Mouse (Mus musculus) ovary, postnatal 36 days (tissue): ENCODE results near the gene Sass6.
A peak's percentile ranks its signal among the peaks of the same experiment; 100 is the strongest.
"Not testable (repeated sequence)": the region's sequence is repeated elsewhere in the genome, so short reads cannot be mapped to it uniquely, and the experiment has no call there.

ENCODE experiments used
- DNase-seq: peaks from one replicate; pipeline ENCODE4 v3.0.0; 2022; ENCODE audit warnings: low spot score, mixed read lengths

Gene Sass6

DNA sequence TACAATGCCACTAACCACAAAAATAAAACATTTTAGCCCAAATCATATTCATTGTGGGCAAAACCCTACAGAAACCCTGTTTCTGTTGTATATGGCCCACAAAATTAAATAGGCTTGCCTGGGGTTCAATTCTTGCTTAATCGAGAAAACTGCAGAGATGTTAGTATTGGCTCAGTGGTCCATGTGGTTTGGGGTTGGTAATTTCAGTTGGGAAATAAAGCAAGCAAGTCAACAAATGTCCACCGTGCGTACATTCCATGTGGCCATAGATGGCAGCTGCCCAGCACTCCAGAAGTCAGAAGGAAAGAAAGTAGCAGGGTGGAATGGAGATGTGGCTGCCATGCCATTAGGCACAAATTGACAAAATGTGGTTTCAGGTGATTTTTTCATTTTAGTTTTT is 38.2 kb downstream of the Sass6 start:
- DNase-seq = no peak

DNA sequence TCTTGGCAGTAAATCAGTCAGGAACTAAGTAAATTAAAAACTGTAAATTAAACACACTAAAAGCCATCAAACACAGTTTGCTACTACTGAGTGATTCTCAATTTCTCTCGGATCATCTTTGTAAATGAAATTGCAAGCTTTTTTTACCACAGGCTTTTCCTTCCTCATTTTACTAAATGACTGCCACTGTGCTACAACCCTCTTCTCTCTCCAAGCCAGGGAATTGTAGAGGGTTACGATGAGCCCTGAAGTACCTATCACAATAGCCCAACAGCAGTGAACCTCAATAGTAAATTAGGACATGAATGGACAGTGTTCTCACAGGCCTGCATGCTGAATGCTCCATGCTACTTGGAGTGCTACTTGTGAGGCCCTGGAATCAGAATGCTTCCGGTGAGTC is 39.3 kb downstream of the Sass6 start:
- DNase-seq = no peak

DNA sequence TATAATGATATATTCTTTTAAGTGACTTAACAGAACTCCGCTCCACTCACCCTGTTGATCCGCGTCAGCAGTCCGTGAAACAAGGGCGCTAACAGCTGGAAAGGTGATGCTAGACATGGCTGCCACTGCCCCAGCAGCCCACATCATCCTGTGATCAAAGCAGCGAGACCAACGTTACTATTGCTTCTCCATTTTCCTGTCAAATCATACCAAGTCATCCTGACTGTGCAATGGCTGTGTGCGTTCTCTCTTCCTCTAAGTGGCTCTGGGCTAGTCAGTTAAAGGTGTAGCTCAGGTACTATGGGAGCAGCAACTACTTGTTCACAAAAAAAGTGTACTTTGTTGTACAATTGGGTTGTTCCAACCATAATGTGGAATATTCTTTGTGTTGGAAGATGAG is 40.1 kb downstream of the Sass6 start:
- no peak for DNase-seq

DNA sequence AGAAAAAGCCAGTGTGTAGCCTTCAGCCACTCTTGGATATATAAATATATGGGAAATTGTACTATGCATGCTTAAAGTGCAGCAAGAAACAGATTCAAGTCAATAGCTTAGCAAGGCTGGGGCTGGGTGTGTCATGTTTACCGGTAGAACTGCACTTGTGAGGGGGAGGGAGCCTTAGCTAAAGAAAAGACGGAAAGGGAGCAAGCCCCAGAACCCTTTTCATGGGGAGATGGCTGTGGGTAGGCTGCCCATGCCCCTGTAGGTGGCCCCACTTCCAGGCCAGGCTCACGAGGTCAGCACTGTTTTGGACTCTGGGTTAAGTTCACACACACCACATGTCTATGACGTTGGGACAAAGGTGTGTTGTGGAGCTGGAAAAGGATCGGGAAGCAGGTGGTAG is 41.0 kb downstream of the Sass6 start:
- DNase-seq = no peak

DNA sequence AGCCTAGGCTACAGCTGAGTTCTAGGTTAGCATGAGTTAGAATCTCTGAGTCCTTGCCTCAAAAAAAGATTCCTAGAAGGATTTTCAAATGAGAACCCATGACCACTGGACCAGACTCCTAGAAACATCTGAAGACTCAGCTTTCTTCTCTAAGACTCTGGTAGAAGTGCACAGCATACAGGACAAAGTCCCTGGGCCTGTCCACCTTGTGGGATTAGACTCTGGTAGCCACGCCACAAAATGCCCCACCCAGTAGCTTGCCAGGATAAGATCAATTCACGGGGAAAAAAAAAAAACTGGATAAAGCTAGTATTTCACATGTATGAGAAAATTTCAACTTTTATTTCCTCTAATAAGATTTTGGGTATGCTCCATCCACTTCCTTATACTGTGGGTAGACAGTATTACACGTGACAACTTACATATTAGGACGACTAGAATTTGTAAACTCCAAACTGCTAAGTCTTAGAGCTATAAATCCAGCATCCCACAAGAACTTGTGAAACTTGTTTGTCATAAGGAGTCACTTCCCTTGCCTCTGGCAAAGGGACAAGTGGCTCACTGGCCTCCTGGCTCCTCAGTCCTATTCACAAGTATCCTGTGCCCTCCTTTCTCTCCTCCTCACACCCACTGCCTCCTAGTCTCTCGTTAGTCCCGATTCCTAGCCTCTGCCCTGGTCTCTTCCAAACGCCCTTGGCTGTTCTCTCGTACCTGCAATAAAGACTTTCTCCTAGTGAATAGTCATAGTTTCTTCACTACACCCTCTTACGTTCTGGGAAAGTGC is 43.1 kb downstream of the Sass6 start:
- DNase-seq = no peak

DNA sequence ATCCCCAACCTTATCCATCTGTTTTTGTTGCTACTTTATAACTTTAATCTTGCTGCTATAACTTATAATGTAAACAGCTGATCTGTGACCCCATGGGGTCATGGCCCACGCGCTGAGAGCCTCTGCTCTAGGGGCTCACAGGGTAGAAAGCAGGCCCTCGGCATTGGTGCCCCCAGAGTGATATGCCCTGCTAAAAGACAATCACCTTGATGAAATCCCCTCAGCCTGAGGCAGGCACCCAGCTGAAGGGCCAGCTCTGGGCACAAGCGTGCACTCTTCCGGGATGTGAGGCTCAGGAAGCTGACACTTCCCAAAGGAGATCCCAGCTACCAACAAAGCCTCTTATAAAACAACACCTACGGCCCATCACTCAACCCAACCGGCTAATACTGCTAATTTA is 43.8 kb downstream of the Sass6 start:
- DNase-seq = no peak

DNA sequence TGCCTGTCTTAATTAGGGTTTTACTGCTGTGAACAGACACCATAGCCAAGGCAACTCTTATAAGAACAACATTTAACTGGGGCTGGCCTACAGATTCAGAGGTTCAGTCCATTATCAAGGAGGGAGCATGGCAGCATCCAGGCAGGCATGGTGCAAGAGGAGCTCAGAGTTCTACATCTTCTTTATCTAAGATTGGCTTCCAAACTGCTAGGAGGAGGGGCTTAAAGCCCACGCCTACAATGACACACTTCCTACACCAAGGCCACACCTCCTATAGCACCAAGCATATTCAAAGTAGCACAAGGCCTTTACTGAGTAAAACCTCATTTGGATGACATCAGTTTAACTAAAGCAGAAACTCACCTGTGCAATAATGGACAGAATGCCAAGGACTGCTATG is 45.2 kb downstream of the Sass6 start:
- no peak for DNase-seq

DNA sequence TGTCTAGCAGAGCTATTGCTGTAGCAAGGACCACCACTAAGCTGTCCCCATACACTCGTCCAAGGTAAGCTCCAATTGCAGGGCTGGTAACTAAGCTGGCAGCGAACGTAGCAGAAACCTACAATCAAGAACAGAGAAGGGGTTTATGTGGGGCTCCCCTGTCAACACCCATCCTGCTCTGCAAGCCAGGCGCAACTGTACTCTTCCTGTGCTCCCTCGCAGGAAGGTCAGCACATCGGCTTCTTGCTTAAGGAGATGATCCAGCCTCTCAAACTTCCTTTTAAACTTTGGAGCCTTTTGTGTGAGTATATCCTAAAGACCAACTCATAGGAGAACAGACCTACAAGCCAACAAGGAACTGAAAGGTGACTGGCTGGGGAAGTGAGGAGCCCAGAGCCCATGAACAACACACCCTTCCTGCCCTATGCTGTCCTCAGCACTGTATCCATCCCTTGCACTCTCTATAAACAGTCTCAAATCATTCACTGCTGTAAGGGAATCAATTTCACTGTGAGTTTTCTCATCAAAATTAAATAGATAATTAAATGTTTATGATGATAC is 47.1 kb downstream of the Sass6 start:
- DNase-seq = no peak

DNA sequence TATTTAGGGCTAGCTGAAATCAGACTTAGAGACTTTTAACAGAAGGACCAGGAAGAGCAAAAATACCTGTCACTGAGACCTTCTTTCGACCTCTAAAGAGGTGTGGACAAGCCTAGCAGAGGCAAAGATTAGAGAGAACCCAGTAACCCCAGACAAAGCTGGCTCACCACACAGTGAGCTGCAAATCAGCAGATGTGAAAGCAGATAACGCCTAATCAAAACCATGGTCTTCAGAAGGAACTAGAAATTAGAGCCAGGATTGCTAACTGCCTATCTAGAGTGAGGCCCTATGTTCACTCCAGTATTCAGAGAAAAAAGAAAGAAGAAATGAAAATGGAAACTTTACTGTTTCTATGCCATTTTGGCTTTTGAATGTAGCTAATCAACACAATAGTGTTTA is 47.6 kb downstream of the Sass6 start:
- DNase-seq = no peak

DNA sequence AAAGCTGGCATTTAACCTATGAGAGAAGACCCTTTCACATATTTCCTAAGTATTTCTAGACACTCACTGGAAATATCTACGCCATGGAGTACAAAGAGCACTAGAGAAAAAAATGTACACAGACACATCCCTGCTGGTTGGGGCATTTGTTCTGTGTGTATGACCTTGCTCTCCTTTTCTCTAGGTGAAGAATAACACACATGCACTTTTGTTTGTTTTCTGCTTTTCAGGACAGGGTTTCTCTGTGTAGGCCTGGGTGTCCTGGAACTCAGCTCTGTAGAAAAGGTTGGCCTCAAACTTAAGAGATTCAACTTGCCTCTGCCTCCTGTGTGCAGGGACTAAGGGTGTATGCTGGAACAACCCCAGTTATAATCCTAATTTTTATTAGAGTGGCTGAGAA is 51.6 kb downstream of the Sass6 start:
- no peak for DNase-seq

DNA sequence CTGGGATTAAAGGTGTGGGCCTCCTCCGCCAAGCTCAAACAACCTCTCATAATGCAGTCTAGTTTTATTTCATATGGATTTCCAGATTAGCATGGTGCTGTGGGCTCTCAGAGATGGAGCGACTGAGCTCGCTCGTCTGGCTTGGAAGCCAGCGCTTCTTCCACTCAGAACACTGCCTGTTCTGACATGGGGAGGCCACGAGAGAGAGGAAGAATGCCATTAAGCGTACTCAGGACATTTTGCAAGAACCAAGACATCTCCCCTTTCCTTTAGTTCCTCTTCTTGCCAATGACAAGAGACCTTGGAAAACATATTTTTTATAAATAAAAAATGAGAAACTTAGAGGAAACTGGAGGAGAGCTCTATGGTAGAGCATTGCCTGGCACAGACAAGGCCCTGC is 54.0 kb downstream of the Sass6 start:
- DNase-seq = no peak

DNA sequence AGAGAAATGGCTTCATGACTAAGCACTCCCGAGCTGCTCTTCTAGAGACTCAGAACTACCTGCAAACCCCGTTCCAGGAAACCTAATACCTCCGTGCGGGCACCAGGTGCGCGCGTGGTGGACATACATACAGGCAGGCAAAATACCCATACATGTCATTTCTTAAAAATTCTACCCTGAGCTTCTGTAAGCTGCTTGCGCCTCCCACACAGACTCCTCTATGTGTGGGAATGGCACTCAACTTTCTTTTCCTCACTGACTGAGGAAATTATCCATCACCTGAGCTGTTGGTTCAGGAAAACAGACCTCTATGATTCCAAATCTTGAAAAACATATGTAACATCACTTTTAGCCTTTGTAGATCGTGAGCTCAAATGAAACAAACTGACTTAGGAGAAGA is 55.9 kb downstream of the Sass6 start:
- no peak for DNase-seq

DNA sequence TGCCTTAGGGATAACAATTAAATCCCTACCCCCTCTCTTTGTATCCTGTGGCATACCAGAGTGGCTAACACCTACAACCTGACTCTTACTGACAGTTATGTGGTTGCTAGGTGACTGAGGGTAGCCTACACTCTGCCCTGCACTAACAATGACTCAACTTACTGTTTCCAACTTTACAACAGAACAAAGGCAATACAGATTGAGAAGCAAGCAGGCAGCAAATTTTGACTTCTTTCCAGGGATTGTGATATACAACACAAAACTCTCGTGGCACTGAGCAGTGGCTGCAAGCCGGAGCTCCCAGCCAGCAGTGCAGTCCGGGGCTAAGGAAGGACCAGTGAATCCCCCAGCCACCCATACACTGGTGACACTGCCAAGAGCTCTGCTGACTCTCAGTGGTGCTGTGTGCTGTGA is 57.3 kb downstream of the Sass6 start:
- no peak for DNase-seq

DNA sequence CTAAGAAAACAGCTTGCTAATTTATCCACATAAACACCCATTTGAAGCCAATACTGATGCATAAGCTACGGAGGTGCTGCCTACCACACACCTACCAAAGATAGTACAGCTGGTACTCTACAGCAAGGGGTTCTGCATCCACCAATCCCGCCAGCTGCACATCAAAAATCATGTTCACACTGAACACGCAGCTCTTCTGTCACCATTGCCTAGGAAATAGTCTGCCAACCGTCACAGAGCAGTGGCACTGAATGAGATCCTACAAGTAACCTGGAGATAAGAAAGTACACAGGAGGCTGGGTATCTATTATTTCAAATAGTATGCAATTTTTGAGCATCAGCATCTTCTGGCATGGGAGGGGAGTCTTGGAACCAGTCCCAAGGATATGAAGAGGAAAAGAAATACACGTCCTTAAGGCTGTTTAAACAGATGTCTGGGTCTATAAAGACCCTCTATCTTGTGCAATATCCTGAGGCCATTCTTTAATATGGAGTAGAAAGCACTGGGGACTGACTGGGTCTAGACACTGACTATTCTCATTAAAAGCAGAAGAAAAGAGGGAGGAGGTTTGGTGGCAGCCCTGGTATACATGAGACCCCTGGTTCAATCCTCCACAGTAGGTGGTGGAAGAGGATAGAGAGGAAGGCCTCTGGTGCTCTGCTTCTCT is 58.6 kb downstream of the Sass6 start:
- DNase-seq = no peak

DNA sequence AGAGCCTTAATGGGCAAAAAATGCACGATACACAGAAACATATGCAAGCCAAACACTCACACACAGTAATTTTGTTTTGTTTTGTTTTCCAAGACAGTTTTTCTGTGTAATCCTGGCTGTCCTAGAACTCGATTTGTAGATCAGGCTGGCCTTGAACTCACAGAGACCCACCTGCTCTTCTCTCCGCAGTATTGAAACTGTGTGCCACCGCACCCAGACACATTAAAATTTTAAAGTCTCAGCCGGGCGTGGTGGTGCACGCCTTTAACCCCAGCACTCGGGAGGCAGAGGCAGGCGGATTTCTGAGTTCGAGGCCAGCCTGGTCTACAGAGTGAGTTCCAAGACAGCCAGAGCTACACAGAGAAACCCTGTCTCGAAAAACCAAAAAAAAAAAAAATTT is 59.3 kb downstream of the Sass6 start:
- not testable (repeated sequence) for DNase-seq

DNA sequence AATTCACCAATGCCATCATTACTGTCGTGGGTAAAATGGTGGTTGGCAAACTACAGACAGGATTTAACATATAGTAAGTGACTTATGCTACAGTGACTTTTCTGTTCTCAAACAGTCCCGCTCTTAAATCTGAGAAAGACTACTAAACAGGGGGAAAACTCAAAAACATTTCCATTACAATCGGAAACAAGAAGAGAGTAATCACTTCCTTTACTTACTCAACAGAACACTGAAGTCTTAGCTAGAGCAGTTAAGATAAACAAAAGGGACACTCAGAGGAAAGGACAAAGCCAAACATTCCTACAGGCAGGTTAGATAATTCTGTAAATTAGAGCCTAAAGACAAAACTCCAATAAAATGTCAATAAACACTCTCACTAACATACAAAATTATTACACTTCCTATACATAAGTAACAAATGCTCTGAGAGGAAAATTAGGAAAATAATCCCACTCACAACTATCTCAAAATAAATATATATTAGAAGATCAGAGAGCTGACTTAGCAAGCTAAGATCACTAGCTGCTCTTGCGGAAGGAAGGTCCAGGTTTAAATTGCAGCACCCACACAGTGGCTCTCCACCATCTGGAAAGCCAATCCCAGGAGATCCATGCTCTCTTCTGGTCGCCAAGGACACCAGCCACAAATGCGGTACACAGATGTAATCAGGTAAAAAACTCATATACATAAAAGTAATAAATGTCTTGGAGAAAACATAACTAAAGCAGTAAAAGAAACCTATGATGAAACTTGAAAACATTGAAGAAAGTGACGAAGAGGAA is 61.6 kb downstream of the Sass6 start:
- no peak for DNase-seq

DNA sequence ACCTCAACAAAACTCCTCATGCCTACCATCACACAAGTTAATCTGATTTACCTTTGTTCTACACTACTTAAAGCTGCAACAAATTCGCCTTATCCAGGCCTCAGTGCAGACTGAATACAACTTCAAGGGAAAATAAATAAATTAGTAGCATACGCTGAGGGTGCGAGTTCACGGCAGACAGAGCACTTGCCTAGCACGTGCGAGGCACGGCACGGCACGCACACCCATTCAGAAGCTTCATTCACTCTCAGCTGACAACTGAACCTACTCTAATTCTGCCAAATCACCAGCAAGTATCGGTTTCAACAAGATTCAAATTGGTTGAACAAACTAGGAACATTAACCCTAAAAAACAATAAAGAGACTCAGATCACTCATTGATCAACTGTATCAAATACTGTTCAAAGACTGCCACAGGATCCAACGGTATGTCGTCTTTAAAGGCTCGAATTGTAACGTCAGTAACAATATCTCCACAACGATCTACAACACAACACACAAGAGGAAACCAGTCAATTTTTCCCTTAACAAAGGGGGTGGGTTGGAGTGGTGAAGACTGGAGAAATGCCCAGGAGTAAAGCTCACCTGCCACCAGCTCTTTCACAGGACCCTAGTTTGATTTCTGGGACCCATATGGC is 64.3 kb downstream of the Sass6 start:
- no peak for DNase-seq

DNA sequence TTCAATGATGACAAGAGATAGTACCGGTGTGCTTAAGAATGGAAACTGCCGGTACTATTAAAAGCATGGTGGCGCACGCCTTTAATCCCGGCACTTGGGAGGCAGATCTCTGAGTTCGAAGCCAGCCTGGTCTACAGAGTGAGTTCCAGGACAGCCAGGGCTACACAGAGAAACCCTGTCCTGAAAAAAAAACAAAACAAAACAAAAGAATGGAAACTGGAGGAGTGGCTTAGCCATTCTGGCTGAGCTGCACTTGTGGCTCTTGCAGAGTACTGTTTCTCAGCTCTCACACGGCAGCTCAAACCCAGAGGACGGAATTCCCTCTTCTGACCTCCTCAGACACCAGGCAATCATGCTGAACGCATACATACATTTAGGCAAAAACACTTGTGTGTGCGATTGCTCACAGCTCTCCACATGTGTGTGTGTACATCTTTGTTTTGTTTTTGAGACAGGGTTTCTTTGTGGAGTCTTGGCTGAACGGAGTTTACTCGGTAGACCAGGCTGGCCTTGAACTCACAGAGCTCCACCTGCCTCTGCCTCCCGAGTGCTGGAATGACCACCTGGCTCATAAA is 65.2 kb downstream of the Sass6 start:
- DNase-seq = no peak

DNA sequence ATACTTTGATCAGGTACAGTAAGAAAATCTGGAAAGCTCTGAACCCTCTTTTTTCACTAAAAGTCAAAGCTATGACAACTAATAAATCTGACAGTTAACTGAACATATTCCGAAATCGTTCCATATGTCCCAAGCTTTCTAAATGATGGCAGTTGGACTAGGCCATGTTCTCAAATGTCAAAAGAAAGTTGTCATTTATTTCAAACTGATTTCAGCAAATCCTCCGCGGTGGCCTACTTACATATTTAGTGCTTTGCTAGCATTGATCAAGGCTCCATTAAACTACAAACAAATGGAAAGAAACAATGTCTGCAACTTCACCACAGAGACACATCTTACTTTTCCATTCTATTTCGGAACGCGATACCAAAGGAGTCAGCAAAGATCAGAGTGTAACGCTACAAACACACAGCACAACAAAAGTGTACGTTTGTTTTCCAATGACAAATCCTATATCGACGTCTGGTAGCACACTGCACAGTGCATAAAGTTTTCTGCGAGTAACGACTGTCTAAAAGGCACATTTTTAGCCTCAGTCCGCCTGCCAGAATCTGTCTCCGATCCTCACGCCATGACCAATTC is 66.6 kb downstream of the Sass6 start:
- DNase-seq = no peak

DNA sequence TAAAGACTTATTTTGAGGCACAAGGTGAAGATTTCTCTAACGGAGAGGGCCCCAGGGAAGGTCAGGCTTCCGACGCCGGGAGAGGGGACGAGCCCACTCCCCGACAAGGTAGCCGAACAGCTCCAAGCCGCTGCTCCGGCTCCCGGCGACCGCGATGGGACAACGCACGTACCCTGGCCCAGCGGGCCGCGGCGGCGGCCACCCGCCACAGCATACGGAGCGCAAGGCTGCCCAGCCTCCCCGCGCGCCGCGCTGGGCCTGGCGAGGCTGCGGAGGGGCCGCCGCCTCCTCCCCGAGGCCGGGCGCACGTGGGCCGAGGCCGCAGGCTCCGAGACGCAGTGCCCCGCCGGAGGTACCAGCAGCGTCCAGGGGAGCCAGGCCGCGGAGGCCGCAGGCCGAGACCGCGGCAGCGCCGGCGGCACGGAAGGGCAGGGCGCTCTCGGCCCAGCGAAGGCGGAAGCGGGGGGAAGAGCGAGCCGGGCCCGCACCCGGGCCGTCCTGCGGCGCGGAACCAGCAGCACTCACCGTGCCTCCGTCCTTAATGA is 67.2 kb downstream of the Sass6 start:
- no peak for DNase-seq

DNA sequence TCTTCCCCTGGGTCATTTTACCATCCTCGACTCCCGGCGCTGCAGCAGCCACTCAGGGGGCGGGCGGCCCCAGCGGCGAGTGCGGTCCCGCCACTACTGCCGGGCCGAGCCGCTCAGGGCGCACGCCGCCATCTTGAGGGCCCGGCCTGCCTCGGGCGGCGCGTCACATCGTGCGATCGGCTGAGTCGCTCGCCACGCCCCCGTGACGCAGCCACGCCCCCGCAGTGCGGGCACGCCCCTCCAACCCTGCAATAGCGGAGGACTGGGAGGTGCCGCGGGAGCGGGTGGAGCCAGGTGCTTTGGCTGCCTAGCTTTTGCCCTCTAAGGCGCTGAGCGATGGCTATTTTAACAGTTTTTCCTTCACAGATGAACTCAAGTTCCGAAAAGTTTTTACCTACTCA is 67.7 kb downstream of the Sass6 start, which contains the start of gene Mfsd14a:
TSS of gene Mfsd14a (minus strand) at position 215 of the 401 bp plus-strand sequence.
- DNase-seq = peak; percentile 100
